Mouse (Mus musculus) small intestine, adult 2 months (tissue): Measurements from ENCODE around the gene Cnppd1. TPM values are rescaled to one million over a fixed set of nuclear protein-coding genes. Genes with fewer than 3 reads are reported as not detected.
A peak's percentile ranks its signal among the peaks of the same experiment; 100 is the strongest.

Experiments used
- H3K27ac ChIP-seq: fragments of 200-500 bp; 2 replicates; pipeline ENCODE4 v1.5.1; 2012; ENCODE audit warnings: low read depth, low read length, control low read depth, inconsistent platforms; ENCODE audit not compliant: insufficient read depth
- H3K27me3 ChIP-seq: fragments of 200-500 bp; 2 replicates; pipeline ENCODE4 v1.6.1; 2012; ENCODE audit warnings: mild to moderate bottlenecking, moderate library complexity, low read length, inconsistent platforms; ENCODE audit not compliant: control insufficient read depth, insufficient read depth
- H3K36me3 ChIP-seq: fragments of 200-500 bp; 2 replicates; pipeline ENCODE4 v1.6.1; 2012; ENCODE audit warnings: mild to moderate bottlenecking, low read length, control low read depth, inconsistent platforms; ENCODE audit not compliant: control insufficient read depth, insufficient read depth
- H3K4me1 ChIP-seq: fragments of 200-500 bp; 2 replicates; pipeline ENCODE4 v1.6.1; 2012; ENCODE audit warnings: low read length, inconsistent platforms, mixed read lengths; ENCODE audit not compliant: control insufficient read depth, insufficient read depth, insufficient read length
- H3K4me3 ChIP-seq: fragments of 200-500 bp; 2 replicates; pipeline ENCODE4 v1.5.1; 2012; ENCODE audit warnings: low read depth, mild to moderate bottlenecking, control low read depth, inconsistent platforms, low read length, moderate library complexity
- CTCF ChIP-seq: fragments of 200-500 bp; IDR thresholded peaks from 2 replicates; pipeline ENCODE4 v1.5.1; 2012; ENCODE audit warnings: low read depth, mild to moderate bottlenecking, control low read depth, inconsistent platforms, low read length, moderate library complexity, mixed read lengths; ENCODE audit not compliant: insufficient replicate concordance, insufficient read length; ENCODE audit errors: extremely low read depth
- POLR2A ChIP-seq: fragments of 200-500 bp; IDR thresholded peaks from 2 replicates; pipeline ENCODE4 v1.6.1; 2012; ENCODE audit warnings: low read depth, mild to moderate bottlenecking, control low read depth, inconsistent platforms, low read length, moderate library complexity
- WGBS: fragments of 180-500 bp; shearing (Covaris S2); methylation state at CpG from one replicate; pipeline ENCODE4 v1.1.7; 2018; 5-methylcytosine and 5-hydroxymethylcytosine counted together
- polyA plus RNA-seq: library from polyadenylated mRNA; depleted of rRNA; stranded (reverse); fragments of >200 nt; gene quantifications from 2 replicates; pipeline ENCODE4 v1.2.3, GENCODE M21; 2012

Gene Cnppd1
- polyA plus RNA-seq, 1 experiment, result 90.4 TPM

- Histone ChIP-seq H3K27me3 (no peaks in the 10 kb centered on the region), H3K4me1 (no peaks in the 10 kb centered on the region), H3K4me3 (no peak overlapping the region), H3K36me3 (peaks cover 42% of the 10 kb centered on the region), H3K27ac (no peak overlapping the region)
- TF ChIP-seq CTCF, result no peak
- no peak for TF ChIP-seq POLR2A
- 80% methylated on average over 7 of the region's 7 CpGs for WGBS
These were observed 5.1 kb upstream of the Cnppd1 start for GRCm38 (mm10) chr1:75147411-75148135.

- WGBS, result 96% methylated on average over 3 of the region's 3 CpGs
- peaks cover 42% of the 10 kb centered on the region for H3K36me3 ChIP-seq
These were observed 3.1 kb upstream of the Cnppd1 start for GRCm38 (mm10) chr1:75145589-75145988.

GRCm38 (mm10) chr1:75141486-75142190 is 873 bp downstream of the Cnppd1 start:
- H3K4me1 ChIP-seq, result no peaks in the 10 kb centered on the region
- H3K27ac ChIP-seq, result peak overlapping the region; percentile 95
- H3K27me3 ChIP-seq, result no peaks in the 10 kb centered on the region
- H3K4me3 ChIP-seq, result peak overlapping the region; percentile 77
- H3K36me3 ChIP-seq, result peaks cover 46% of the 10 kb centered on the region
- TF ChIP-seq POLR2A, result peak; percentile 95
- no peak for TF ChIP-seq CTCF
- WGBS, result under 1% methylated on average over 53 of the region's 53 CpGs

More at GRCm38 (mm10) chr1:75145589-75145988, 3.1 kb upstream of the Cnppd1 start:
- Histone ChIP-seq H3K4me3 (no peak overlapping the region), H3K4me1 (no peaks in the 10 kb centered on the region), H3K27me3 (no peaks in the 10 kb centered on the region), H3K27ac (no peak overlapping the region)
- TF ChIP-seq POLR2A (no peak), CTCF (no peak)

- WGBS, result 9% methylated on average over 4 of the region's 4 CpGs
- peaks cover 48% of the 10 kb centered on the region for H3K36me3 ChIP-seq
- H3K4me1 ChIP-seq, result no peaks in the 10 kb centered on the region
- no peaks in the 10 kb centered on the region for H3K27me3 ChIP-seq
- peak overlapping the region; percentile 95 for H3K27ac ChIP-seq
- peak overlapping the region; percentile 77 for H3K4me3 ChIP-seq
- TF ChIP-seq POLR2A (no peak), CTCF (no peak)
These were observed 1.8 kb downstream of the Cnppd1 start for GRCm38 (mm10) chr1:75140601-75141190.

GRCm38 (mm10) chr1:75138448-75138847 is 4.1 kb downstream of the Cnppd1 start:
- peaks cover 39% of the 10 kb centered on the region for H3K36me3 ChIP-seq
- no peaks in the 10 kb centered on the region for H3K27me3 ChIP-seq
- peaks cover 5% of the 10 kb centered on the region; the same call in 1 of the 2 replicates for H3K4me1 ChIP-seq
- no peak overlapping the region for H3K27ac ChIP-seq
- WGBS, result 90% methylated on average over 2 of the region's 2 CpGs
- TF ChIP-seq POLR2A, result no peak
- TF ChIP-seq CTCF, result no peak
- H3K4me3 ChIP-seq, result no peak overlapping the region

GRCm38 (mm10) chr1:75136730-75137129 is 5.8 kb downstream of the Cnppd1 start:
- TF ChIP-seq CTCF (no peak), POLR2A (no peak)
- H3K27ac ChIP-seq, result no peak overlapping the region
- no peaks in the 10 kb centered on the region for H3K27me3 ChIP-seq
- no peak overlapping the region for H3K4me3 ChIP-seq
- peaks cover 39% of the 10 kb centered on the region for H3K36me3 ChIP-seq
- peaks cover 5% of the 10 kb centered on the region; the same call in 1 of the 2 replicates for H3K4me1 ChIP-seq
- 67% methylated on average over 3 of the region's 3 CpGs for WGBS

- WGBS, result 82% methylated on average over 6 of the region's 6 CpGs
- no peak for TF ChIP-seq CTCF
- no peak for TF ChIP-seq POLR2A
- Histone ChIP-seq H3K27ac (no peak overlapping the region), H3K27me3 (no peaks in the 10 kb centered on the region), H3K4me1 (peaks cover 5% of the 10 kb centered on the region; the same call in 1 of the 2 replicates), H3K4me3 (no peak overlapping the region), H3K36me3 (peaks cover 39% of the 10 kb centered on the region)
These were observed 6.2 kb downstream of the Cnppd1 start for GRCm38 (mm10) chr1:75136293-75136692.
